Mouse (Mus musculus) cerebellum, adult 18-20 months (tissue): ENCODE results near the gene Gm20388.

Source experiments
- DNase-seq, 2 experiments: peaks; one replicate each; pipeline ENCODE4 v3.0.0; 2021

The Gm20388 gene

GRCm38 (mm10) chr8:120268541-120268980, 357.9 kb downstream of the Gm20388 start:
- DNase-seq, result peak in 1 of 2 experiments; percentile 41

DNA sequence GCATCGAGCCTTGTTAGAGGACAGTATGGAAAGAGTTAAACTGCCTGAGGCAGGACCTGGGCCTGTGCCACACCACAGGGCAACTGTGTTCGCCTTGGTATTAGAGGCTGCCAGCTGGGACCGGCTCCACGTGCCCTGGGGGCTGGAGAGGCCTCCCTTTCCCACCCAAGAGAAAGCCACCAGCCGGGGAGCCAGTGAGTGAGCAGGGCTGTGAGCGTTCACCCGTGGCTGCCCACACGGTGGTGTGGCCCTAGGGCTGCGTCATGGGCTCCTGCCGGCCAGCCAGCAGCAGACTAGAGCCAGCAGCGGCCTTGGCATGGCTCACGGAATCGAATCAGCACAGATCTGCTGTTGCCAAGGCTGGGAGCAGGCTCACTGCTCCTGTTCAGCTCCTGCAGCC, 359.8 kb downstream of the Gm20388 start:
- peak; percentile 69 to 71 for DNase-seq

GRCm38 (mm10) chr8:120273430-120273829, 362.8 kb downstream of the Gm20388 start:
- DNase-seq, result no peak

- no peak for DNase-seq
Observed at GRCm38 (mm10) chr8:120276051-120276890, 365.6 kb downstream of the Gm20388 start.

- no peak for DNase-seq
Observed at GRCm38 (mm10) chr8:120276891-120277426, 366.3 kb downstream of the Gm20388 start.

GRCm38 (mm10) chr8:120278009-120278408, 367.4 kb downstream of the Gm20388 start:
- no peak for DNase-seq

GRCm38 (mm10) chr8:120279418-120279817, 368.8 kb downstream of the Gm20388 start:
- no peak for DNase-seq

GRCm38 (mm10) chr8:120281487-120281886, 370.8 kb downstream of the Gm20388 start:
- peak; percentile 83 to 85 for DNase-seq

GRCm38 (mm10) chr8:120282465-120282864, 371.8 kb downstream of the Gm20388 start:
- DNase-seq, result no peak

DNA sequence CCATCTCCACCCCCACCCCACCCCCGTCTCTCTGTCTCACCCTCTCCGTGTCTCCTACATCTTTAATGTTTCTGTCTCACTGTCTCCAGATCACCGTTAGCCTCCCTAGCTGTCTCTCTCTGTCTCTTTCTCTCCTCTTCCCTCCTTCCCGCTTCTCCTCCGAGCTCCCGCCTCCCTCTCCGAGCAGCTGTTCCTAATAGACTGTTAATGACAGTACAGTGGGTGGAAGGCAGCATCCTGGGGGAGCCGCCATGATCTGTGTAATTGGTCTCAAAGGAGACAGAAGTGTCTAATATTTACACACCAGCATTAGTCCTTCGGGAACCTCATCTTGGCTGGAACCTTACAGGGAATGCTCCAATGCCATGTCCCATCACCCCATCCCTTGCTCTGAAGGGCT, 373.6 kb downstream of the Gm20388 start:
- DNase-seq, result no peak

GRCm38 (mm10) chr8:120285033-120285432, 374.4 kb downstream of the Gm20388 start:
- DNase-seq, result no peak

- DNase-seq, result no peak
Observed at GRCm38 (mm10) chr8:120285878-120286277, 375.2 kb downstream of the Gm20388 start.

DNA sequence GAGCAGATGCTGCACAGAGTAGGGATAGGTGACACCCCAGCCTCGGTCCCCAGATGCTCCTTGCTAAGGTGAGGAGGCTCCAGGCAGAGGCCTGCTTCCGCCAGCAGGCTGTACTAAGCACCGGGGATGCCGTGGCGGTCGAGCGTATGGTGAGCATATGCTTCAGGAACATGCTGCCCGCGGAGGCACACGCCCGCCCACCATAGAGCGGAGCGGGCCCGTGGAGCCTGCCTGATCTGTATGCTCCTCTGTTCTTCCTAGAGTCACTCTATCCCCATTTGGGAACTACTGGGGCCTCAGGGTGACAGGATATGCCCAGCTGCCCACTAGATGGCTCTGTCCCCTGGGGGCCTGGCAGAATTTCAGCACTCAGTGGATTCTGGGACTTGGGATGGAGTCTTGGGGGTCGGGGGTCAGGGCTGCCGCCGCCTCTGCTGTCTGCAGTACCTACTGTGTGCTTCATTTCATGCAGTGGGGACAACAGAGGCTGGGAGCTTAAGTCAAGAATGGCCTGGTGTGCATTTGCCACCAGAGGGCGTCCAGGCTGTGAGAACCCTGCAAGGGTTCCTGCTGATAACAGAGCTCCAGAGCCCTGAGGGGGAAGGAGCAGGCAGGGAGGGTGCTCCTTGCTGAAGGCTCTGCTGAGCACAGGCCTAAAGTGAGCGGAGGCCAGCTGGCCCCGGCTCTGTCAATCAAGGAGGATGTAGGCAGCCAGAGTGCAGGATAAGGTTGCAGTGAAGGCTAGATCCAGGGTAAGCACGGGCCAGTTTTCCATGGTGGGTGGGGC, 377.7 kb downstream of the Gm20388 start:
- DNase-seq, result peak; percentile 67 to 73

DNA sequence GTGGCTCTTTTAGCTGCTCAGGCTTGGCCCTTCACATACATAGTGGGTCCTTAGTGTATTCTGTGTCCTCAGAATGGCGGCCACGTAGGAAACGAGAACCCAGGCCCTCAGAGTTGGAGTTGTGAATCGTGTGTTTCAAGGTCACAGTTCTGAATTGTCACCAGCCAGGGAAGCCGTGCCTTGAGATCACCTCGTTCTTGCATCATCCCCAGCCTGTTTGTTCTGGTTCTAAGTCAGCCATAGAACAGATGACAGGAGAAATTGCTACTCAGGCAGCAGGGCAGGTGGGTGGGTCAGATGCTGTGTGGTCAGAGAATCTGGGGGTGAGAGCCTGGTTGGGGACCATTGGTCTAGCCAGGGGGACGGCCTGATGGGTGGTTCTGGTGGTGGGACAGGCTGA, 378.6 kb downstream of the Gm20388 start:
- DNase-seq, result no peak

DNA sequence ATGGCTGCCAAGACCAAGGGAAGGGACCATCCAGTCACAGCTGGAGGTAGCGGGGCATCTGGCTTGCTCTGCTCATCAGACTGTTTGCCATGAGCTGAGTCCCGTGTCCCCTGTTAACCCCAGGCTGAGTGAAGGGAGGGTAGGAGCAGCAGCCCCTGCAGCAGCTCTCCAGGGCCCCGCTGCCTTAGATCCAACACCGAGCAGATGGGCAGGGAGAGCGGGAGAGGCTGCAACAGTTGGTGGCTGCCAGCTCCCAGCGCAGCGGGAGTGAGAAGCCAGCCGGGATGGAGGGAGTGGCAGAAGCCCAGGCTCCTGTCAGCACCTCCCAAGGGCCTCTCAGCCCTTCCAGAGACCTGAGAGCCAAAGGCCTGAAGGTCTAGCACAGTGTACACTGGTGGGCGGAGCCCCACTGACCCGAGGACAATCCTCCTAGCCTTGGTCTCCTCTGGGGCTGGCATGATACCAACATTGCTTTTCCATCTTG, 379.1 kb downstream of the Gm20388 start:
- DNase-seq, result peak; percentile 82 to 84

DNA sequence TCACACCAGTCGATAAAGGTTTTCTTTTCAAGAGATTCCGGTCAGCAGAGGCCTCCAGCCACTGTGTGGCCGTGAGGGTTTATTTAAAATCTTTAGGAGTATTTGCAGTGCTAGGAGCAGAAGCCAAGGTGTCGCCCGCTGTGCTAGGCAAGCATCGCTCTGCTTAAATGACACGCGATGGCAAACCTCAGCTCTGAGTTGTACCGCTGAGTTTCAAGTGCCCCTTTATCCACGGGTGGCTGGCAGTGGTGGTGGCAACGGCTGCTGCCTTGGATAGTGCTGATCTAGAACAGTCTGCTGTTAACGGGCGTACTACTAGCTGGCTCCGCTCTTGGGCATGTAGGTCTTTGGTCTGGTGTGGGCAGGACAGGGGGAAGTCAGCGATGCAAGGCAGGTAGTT, 380.0 kb downstream of the Gm20388 start:
- DNase-seq, result no peak

- no peak for DNase-seq
Observed at GRCm38 (mm10) chr8:120291650-120292049, 381.0 kb downstream of the Gm20388 start.

DNA sequence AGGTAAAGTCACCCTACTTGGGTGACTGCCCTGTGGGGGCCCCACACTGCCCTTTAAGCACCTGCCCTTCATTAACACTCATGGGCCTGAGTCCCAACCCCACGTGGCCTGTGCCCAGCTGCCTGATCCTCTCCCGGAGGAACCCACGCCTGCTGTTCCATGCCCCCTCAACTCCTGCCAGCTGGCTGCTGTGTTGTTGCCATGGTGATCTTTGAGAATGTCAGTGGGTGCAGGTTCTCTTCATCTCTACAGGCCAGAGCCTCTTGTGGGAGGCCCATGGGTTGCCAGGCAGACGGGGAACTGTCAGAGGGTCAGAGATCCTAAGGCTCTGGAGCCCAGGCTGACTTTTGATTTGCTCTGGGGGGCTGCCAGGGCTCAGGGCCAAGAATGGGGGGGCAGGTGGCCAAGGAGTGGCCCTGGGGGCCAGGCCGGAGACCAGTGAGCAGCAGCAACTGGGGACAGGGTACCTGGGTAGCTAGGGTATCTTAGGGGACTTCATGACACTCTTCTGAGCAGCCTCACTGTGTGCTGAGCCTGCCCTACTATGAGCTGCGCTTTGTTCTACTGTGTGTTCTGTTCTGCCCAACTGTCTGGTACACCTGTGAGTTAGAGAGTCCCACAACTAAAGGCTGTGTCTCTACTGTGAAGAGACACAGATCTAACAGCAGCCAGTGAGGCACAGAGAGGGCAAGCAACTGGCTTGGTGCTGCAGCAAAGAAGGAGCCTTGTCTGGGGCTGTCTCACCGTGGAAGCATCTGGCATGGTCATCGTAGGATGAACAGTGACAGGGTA, 381.9 kb downstream of the Gm20388 start:
- DNase-seq, result no peak

- DNase-seq, result no peak
Observed at GRCm38 (mm10) chr8:120293421-120294357, 383.0 kb downstream of the Gm20388 start.

DNA sequence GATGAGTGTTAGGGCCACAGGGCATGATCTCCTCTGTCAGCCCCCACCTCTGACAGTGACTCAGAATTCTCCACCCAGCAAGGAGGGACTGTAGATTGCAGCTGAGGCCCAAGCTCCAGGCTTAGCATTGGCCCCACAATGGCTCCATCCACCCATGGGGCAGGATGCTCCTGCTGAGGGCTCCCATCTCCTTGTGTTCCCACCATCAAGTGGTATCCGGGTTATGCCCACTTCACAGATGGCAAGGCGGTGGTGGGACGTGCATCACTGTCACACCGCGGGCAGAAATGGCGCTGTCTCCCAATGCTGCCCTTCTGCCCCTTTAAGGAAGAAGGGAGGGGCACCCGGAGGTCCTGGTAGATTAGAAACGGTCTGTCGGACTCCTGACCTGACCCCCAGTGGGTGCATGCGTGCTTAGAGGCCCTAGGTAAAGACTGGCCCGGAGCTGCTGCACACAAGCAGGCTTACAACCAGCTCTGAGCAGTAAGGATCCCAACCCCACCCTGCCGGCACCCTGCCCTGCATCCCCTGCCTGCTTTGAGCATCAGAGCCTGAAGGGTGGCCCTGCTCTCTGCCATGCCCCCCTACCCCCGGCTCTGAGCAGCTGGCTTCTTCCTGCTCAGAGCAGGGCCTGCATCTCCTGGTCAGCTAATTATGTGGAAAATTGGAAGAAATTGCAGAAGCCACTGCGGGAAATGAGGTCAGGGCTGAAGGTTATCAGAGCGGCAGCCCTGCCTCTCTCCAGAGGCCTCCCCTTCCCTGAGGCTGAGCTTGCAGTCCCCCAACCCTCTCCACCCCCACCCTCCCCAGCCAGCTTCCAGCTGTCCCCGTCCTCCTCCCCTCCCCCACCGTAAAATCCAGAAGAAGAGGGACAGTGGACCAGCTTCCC, 384.6 kb downstream of the Gm20388 start:
- no peak for DNase-seq
